Mouse (Mus musculus) CD4-positive, CD25-positive, alpha-beta regulatory T cell, adult 2 months (primary cell): ENCODE results near the gene Adrm1.

Source experiments
- DNase-seq: peaks from one replicate; pipeline ENCODE4 v3.0.0-alpha.2; 2012; ENCODE audit warnings: low read depth, low spot score

Adrm1 gene

DNA sequence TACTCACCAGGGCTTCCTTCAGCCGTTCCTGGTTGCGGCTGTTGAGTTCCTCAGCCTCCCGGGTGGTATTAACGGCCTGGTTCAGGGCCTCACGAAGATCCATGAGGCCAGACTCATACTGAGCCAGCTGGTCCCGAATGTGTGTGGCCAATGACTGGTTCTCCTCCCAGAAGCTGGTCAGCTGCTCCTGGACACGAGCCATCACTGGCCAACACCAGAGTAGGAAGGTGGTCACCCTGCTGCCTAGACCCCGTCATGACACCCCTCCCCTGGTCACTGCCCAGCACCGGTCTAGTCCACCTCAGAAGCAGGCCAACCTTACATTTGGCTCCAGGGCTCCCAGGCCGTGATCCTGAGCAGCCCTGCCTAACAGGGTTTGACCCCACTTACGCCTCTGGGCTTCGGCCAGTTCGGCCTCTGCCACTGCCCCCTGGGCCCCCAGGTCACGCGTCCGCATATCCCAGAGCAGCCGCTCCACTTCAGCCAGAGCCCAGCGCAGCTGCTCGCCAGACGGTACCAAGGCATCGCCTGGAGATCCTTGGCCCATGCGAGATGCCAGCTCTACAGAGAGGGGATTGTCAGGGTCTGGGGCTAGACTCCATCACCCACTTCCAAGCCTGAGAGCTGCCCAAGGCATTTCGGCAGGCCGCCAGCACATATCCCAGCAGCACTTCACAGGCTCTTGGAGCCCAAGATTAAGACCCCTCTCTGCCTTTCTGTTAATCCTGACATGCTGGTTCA, 12.9 kb downstream of the Adrm1 start:
- DNase-seq = no peak

DNA sequence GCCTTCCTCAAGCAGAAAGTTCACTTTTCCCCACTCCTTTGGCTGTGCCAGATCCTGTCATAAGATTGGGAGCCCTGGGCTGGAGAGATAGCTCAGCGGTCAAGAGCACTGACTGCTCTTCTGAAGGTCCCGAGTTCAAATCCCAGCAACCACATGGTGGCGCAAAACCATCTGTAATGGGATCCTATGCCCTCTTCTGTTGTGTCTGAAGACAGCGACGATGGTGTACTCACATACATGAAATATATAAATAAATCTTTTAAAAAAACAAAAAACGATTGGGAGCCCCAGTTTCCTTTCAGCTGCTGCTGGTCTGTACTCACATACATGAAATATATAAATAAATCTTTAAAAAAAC, 13.4 kb downstream of the Adrm1 start:
- no peak for DNase-seq

DNA sequence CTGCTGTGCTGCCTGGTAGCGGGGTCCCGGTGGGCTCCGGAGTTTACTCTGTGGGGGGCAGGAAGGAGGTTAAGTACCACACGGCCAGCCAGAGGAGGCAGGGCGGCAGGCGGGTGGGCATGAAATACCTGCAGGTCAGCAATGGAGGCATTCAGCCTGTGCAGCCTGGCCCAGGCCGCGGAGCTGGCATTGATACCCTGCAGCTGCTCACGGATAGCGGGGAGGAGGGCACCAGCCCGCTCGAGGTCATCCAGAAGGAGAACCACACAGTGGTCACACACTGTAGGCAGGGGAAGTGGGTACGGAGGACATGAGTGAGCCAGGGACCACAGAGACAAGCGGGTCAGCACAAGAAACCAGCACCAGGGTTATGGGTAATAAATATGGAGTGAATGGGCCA, 14.4 kb downstream of the Adrm1 start:
- DNase-seq = no peak

DNA sequence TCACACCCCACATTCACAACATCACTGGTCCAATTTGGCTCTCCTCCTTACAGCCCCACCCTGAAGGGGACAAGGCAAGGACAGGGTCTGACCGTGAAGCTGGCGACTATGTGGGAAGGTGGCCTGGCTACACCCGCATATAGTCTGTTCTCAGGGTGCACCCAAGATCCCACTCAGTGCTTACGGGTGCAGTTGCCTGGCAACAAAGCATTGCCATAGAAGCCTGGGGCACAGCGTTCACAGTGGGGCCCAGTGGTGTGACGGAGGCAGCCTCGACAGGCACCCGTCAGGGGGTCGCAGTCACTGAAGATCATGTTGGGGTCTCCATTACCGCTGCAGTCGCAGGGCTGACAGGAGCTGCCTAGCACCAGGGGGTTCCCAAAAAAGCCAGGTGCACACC, 16.1 kb downstream of the Adrm1 start:
- DNase-seq = no peak

DNA sequence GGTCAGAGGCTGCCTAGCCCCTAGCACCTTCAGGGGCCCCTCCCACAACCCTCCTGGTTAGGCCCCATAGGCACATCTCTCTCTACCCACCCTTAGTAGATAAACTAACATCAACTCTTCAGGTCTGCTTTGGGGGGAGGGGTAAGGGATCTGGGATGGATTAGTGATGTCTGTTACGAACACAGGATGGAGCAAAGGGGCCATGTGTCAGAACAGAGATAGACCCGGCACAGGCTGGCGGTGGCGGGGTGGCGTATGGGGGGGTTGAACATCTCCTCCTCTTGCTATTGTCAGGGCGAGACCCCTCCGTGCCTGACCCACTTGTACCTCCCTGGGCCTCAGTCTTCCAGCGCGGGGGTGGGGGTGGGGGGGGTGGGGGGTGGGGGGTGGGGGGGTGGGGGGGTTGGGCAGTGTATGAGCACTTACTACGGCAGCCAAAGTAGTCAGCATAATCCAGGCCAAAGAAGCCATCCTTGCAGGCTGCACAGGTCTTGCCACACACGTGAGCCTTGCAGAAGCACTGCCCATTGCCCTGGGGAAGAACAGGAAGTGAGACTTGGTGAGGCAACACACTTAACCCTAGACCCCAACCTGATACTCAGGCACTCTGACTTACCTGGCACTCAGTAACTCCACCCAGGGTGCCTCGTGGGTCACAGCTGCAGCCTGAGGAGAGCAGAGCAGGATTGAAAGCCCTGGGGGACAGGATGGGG, 25.5 kb downstream of the Adrm1 start:
- DNase-seq = peak; percentile 16

DNA sequence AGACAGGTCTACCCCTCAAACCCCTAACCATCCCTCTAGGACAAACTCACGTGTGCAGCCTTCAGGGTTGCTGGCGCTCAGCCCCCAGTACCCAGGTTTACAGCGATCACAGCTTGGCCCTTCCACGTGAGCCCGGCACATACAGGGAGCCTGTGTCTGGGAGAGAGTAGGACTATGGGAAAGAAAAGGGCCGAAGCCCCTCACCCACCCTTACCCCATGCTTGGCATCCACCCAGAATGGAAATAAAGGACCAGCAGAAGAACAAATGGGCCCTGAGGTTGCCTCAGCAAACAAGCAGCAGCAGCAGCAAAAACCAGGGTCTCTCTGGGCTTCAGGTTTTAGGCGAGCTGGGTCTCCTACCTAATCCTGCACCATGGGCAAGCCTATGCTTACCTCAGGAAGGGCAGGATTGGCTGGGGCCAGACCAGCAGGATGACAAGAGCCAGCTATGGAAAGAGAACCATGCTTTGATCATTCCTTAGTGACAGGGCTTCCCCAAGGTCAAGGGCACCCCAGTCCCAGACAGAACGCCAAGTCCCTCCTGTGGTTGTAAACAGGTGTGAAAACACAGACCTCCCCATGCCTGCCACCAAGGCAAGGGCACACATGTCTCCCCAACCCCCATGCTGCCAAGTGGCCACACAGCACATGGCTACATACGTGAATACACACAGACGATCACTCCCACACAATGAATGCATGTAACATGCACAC, 26.2 kb downstream of the Adrm1 start:
- DNase-seq = no peak

DNA sequence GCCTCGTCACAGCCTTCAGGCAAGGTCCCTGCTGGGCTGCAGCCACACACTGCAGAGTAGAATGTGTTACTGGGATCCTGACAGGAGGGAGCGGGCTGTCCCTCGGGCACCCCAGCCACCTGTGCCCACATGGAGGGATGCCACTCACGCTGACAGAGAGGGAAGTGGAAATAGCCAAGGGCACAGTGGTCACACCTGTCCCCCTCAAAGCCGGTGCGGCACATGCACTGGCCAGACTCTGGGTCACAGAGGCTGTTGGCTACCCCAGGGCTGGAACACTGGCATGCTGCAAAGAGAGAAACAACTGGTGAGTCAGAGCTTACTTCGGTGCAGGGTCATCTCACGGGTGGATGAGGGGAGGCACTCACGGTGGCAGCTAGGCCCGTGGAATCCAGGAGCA, 27.5 kb downstream of the Adrm1 start:
- no peak for DNase-seq

DNA sequence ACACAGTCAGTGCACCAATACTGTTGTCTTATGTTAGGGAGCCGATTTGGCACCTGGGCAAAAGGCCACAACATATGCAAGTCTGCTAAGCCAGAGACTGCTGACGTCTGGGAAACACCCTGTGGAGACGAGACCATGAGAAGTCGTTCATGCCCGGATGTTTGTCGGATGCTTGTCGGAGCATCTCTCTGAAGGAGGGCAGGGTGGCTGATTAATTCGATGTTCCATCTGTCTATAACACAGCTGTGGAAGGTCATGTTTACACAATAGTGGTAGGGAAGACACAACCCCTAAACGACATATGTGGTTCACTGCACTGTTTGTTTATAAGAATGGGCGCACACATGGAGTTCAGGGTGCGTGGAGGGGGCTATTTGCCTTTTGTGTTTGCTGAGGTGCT, 29.4 kb downstream of the Adrm1 start:
- DNase-seq = no peak

DNA sequence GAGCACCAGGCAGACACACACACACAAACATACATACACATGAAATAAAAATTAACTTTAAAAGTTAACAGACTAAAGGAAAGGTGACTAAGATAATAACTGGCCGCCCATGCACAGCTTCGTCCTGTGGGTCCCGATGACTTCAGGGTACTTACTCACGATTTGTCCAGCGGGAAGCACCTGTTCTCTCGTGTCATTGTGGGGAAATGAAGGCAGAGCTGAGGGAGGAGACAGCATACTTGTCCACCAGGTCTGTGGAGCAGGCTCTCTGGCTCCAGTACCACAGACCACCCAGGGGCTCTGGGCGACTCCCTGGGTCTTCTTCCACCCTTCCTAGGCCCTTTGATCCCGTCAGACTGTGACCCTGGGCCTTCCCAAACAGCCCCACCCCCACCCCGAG, 30.0 kb downstream of the Adrm1 start:
- no peak for DNase-seq

DNA sequence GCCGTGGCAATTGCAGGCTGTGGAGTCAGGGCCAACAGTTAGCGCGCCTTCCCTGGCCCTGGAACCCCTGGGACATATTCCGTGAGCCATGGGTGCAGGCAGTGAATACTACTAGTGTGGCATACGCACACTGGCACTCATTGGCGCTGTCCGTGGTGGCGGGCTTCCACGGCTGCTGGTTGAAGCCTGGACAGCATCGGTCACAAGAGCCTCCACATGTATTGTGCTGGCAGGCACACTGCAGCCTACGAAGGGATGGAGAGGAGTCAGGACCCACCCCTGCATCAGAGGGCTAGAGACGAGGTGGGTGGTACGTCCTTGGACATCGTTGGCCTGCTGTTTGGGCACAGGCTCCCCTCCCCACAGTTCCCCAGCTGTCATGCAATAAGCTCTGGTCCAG, 31.0 kb downstream of the Adrm1 start:
- DNase-seq = no peak

DNA sequence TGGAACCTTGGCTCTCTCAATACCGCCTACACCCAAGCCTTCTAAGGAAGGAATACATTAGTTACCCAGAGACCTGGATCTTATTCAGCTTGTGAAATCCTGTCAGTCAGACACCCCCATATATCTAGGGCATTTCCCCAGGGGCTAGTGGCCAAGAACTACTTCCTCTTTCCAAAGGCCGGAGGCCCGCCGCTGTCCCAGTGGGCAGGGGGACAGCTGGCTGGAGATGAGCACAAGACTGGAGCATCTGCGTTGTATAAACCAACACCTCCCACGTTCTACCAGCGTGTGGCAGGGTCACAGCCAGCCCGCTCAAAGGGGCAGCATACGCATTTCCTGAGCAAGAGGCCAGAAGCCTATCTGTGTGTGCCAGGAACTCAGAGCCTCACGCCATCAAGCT, 31.5 kb downstream of the Adrm1 start:
- no peak for DNase-seq

DNA sequence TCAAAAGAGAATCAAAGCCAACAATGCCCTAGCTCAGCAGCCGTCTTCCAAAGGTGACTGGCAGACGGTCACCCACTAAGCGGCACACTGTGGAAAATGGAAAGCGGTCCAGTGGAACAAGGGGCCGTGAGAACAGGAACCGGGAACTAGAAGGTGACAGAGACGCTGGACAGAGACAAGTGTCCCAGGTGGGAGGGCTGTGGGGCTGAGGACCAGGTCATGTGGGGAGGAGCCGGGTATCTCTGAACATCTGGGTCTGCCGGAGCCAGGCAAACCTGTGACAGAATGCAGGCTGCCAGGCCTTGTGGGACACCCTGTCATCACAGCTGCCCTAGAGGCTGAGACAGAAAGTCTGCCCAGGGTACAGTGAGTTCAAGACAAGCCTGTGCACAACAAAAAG, 33.2 kb downstream of the Adrm1 start:
- no peak for DNase-seq

DNA sequence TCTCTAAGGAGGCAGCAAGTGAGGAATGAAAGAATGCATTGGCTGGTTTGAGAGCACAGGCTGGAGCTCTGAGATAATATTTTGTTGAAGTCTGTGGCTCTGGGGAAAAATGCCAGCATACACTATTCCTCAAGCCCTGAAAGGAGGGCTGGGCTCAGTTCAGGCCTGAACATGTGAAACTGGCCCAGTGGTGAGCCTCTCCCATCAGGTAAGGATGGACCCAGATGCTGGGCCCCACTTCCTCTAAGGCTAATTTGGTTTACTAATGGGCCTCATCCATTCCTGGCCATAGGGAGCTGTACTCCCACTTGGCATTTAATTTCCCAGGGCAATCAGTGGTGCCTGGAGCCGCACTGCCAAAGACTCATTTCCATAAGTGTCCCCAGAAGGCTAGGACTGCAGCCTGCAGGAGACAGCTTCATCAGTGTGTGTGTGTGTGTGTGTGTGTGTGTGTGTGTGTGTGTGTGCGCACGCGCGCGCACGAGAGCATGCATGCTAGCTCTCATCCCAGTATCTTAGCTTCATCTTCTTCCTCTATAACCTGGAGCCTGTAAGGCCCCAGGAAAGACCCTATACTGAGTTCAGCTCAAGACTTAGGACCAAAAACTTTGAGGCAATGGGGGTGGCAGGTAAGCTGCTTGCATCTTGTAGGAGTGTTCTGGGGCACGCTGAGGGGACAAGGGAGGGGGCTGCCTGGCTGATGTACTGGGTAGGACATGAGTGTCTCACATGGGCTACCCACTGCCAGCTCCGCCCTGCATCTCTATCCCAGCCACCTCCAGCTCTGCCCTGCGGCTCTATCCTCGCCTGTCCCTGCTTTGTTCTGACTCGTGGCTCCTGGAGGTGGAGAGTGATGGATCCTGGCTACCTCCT, 34.0 kb downstream of the Adrm1 start:
- no peak for DNase-seq

DNA sequence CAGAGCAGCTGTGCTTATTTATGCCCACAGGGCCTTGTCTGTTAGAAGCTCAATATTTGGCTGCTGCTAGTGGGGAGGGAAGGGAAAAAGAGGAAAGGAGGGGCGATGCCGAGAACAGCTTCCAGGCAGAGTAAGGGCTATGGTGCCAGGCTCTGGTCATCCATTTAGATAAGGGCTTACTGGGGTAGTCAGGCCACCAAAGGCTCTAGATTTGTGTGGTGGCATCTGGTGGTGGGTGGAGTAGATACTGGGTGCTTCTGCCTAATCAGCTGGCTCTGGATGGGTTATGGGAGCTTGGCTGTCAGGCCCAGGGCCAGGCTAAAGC, 34.6 kb downstream of the Adrm1 start:
- DNase-seq = no peak

DNA sequence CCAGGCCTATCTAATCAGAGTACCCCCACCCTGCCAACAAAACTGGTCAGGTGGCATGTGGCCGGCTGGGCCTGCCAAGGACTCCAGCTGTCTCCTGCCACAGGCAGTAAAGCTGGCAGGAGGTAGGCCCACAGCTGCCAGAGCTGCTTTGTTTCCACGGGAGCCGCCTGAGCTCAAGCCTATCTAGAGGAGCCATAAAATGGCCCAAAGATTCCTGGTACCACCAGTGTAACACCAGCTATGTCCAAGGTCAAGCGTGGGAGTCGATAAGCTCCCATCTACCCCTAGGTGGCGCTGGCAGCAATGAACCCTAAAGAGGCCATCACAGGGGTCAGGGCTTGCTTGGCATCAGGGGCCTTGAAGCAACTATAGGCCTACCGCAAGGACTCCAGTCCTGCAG, 36.6 kb downstream of the Adrm1 start:
- DNase-seq = peak; percentile 53

DNA sequence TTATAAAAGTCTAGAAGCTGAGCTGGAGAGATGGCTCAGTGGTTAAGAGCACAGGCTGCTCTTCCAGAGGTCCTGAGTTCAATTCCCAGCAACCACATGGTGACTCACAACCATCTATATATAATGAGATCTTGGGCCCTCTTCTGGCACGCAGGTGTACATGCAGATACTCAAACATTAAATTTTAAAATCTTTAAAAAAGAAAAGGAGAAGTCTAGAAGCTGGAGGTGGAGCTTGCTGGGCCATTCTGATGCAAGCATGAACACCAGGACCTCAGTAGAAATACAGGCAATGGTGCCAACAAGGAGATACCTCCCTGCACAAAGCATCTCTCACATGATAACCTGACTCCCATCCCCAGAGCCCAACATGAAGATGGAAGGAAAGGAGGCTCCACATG, 37.7 kb downstream of the Adrm1 start:
- DNase-seq = no peak

DNA sequence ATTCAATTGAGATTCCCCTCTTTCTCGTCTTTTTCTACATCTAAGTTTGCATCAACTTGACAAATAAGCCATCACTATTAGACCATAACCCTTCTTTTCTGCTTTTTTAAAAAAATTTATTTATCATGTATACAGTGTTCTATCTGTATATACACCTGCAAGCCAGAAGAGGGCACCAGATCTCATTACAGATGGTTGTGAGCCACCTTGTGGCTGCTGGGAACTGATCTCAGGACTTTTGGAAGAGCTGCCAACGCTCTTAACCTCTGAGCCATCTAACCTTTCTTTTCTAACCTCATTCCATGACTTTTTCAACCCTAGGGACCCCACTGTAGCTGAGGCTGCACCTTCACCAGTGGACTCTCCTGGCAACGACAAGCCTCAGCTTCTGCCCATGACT, 41.0 kb downstream of the Adrm1 start:
- DNase-seq = no peak

DNA sequence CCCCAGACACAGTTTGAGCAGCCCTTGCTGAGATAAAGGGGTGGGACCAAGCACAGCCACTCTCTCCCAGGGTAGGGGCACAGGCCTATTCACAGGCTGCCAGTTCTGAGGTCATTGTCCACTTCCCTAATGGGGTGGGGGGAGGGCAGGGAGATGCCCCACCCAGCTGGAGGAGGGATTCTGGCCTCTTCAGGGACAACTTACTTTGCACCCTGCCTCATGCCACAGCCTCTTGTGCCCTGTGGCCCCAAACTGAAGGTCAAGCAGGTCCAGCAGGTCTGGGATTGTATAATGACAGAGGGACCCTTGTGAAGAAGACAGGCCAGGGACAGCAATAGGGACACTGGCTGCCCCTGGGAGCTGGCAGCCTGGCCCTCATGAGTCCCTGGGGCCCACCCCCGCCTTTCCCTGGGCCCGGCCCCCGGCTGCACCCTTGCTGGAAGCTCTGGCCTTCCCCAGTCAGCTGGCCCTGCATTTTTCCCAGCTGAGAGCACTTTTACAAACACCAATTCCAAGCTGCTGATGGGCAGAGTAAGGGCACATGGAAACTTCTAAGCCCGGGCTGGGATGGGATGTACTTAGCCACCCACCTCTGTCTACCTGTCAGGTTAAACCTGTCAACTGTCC, 43.2 kb downstream of the Adrm1 start:
- no peak for DNase-seq

DNA sequence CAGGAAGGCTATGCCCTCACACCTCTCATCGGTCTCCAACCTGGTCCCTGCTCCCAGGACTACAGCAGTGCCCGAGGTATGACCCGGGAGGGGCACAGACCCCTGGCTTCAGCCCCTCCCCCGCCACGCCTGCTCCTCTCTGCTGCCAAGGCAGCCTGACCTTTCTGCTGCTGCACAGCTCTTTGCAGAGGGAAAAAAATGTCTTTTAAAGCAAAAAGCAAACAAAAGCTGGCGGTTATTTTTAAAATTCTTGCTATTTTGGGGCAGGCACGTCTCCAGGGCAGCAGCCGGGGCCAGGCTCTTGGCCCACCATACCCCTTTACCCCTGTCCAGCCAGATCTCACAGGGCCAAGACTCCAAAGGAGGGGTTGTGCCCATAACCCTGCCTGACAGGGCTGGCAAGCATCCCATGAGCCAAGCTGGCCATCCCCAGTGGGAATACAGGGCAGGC, 43.8 kb downstream of the Adrm1 start:
- DNase-seq = no peak

DNA sequence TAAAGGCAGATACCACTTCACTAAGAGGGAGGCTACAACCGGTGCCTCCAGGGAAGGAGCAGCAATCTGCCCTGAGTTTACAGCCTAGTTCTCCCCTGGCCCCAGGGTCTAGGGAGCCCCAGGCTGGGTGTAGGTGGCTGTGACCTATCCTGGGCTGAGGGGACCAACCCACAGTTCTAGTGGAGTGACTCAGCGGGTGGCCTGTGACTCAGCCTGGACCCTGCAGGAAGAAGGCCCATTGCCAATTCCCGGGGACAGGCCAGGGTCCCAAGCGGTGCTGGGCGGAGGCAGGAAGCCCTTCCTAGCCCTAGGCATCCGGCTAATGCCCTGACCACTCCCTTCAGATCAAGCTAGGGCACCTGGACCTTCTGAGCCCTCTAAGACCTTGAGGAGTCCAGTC, 44.7 kb downstream of the Adrm1 start:
- no peak for DNase-seq

DNA sequence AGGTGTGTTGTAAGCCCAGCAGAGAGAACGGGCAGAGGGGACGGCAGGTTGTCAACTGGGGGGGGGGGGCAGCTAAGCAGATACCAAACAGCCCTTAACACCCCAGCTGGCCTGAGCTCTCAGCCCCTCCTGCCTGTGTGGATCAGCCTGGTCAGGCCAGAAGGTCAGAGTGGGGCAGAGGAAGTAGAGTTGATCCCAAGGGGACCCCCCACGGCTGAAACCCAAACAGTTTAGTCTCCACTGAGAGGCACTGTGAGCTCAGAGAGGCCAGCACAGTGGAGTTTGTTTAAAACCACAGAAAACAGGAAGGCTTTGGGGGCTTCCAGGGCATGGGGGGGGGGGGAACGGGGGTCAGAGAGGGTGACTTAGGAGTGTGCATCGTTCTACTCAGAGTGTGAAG, 45.6 kb downstream of the Adrm1 start:
- DNase-seq = no peak

DNA sequence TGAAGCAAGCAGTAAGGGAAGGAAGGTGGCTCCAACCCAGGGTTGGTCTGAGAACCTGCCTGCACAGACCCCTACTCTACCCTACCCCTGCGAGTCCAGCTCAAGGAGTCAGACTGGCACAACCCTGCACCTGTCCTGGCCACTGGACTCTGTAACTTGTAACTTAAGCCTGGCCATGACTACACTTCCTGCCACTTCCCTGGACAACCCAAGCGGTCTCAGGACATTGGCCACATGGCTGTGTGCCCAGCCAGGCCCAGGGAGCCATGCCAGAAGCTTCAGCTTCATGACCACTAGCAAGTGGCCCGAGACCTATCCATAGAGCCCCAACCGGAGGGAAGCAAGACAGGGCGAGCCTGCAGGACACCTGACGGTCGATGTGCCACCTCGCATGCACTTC, 46.3 kb downstream of the Adrm1 start:
- no peak for DNase-seq
